Mouse (Mus musculus): Measurements from ENCODE around the gene Snrnp48.

DNA sequence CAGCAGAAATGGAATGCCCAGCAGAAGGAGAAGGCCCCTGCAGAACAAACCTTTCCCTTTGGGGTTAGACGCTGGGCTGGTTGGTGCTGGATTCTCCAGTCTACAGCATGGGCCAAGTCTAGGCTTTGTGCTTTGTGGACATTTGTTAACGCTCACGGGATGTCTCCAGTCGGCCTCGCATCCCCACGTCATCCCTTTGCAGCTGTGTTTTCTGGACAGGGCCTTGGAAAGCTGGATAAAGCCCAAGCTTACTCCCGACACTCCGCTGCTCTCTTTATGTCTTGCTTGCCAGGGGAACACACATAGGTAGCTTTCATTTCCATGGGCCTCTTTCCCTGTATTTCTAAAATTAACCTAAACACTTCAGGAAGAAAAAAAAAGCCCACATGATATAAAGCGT lies 49.0 kb downstream of the Snrnp48 start:
- TF ChIP-seq CTCF (IDR thresholded peaks at IDR 0.05; ENCODE audit: insufficient read depth, low read length): no peak
- no peak for TF ChIP-seq POLR2A (IDR thresholded peaks at IDR 0.05; ENCODE audit: borderline replicate concordance, extremely low read depth, low read depth, low read length)

All from lung, adult 2 months (tissue).